Mouse (Mus musculus): ENCODE results near the gene Sufu. TPM values are rescaled to one million over a fixed set of nuclear protein-coding genes. Genes with fewer than 3 reads are reported as not detected.

Sufu gene
- polyA plus RNA-seq, 1 experiment, result 16.6 TPM

GRCm38 (mm10) chr19:46392018-46392417, 4.7 kb upstream of the Sufu start:
- TF ChIP-seq MYOD1 (IDR thresholded peaks at IDR 0.05; ENCODE audit: control insufficient read depth in 1 of 3, insufficient read length in 2 of 3, low read depth in 2 of 3) (no peak), TCF3 (IDR thresholded peaks at IDR 0.05; ENCODE audit: insufficient read length, low read depth) (no peak), CEBPB (IDR thresholded peaks at IDR 0.05; ENCODE audit: insufficient read depth, poor library complexity, severe bottlenecking) (no peak), MAX (IDR thresholded peaks at IDR 0.05; ENCODE audit: low read depth) (no peak), USF1 (IDR thresholded peaks at IDR 0.05; ENCODE audit: low read depth) (no peak), POLR2AphosphoS2 (IDR thresholded peaks at IDR 0.05; ENCODE audit: insufficient read length, low read depth) (no peak), E2F4 (IDR thresholded peaks at IDR 0.05; ENCODE audit: insufficient read depth) (no peak), MYOG (IDR thresholded peaks at IDR 0.05; ENCODE audit: control insufficient read depth in 1 of 3, insufficient read depth in 1 of 3, insufficient read length in 2 of 3, low read depth in 2 of 3) (no peak), SRF (IDR thresholded peaks at IDR 0.05; ENCODE audit: control insufficient read depth, insufficient read length, low read depth) (no peak), TCF12 (IDR thresholded peaks at IDR 0.05; ENCODE audit: insufficient read depth, poor library complexity, severe bottlenecking) (no peak), POLR2A (IDR thresholded peaks at IDR 0.05; ENCODE audit: insufficient read length, low read depth) (no peak), REST (IDR thresholded peaks at IDR 0.05; ENCODE audit: insufficient read depth, insufficient read length) (no peak)
- Histone ChIP-seq H3K27me3 (ENCODE audit: control insufficient read depth, insufficient read depth, insufficient read length) (no peaks in the 10 kb centered on the region), H3K4me2 (ENCODE audit: low read depth) (no peak overlapping the region), H3ac (ENCODE audit: control insufficient read depth, insufficient read length) (no peak overlapping the region), H3K4me3 (no peak overlapping the region), H3K79me2 (ENCODE audit: control insufficient read depth, insufficient read depth) (peaks cover 73% of the 10 kb centered on the region), H3K36me3 (ENCODE audit: control insufficient read depth, insufficient read depth) (peaks cover 4% of the 10 kb centered on the region)

DNA sequence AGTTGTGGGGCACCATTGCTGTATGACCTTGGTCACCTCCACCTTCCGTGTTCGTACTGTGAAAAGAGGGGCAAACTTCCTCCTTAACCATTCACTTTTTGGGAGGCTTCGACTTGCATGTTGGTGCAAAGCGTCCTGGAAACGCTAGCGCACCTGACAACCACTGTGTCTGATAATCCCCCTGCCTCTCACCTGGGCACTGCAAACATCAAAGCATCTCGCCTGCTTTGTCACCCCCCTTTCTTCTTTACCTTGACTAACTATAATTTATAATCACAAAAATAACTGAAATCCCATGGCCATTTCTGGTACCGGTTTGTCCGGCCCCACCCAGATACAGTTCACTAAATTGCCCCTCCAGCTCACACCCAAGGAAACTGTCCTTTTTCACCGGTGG, 2.0 kb upstream of the Sufu start:
- peak overlapping the region; percentile 76 for H3K4me3 ChIP-seq
- H3K27me3 ChIP-seq (ENCODE audit: control insufficient read depth, insufficient read depth, insufficient read length), result no peaks in the 10 kb centered on the region
- TF ChIP-seq USF1 (IDR thresholded peaks at IDR 0.05; ENCODE audit: low read depth) (no peak), TCF12 (IDR thresholded peaks at IDR 0.05; ENCODE audit: insufficient read depth, poor library complexity, severe bottlenecking) (no peak), MYOD1 (IDR thresholded peaks at IDR 0.05; ENCODE audit: control insufficient read depth in 1 of 3, insufficient read length in 2 of 3, low read depth in 2 of 3) (no peak), POLR2AphosphoS2 (IDR thresholded peaks at IDR 0.05; ENCODE audit: insufficient read length, low read depth) (no peak), SRF (IDR thresholded peaks at IDR 0.05; ENCODE audit: control insufficient read depth, insufficient read length, low read depth) (no peak), MYOG (IDR thresholded peaks at IDR 0.05; ENCODE audit: control insufficient read depth in 1 of 3, insufficient read depth in 1 of 3, insufficient read length in 2 of 3, low read depth in 2 of 3) (no peak)
- peak overlapping the region; percentile 53 for H3ac ChIP-seq (ENCODE audit: control insufficient read depth, insufficient read length)
- H3K79me2 ChIP-seq (ENCODE audit: control insufficient read depth, insufficient read depth), result peaks cover 78% of the 10 kb centered on the region
- H3K4me2 ChIP-seq (ENCODE audit: low read depth), result peak overlapping the region; percentile 95
- peaks cover 4% of the 10 kb centered on the region for H3K36me3 ChIP-seq (ENCODE audit: control insufficient read depth, insufficient read depth)

GRCm38 (mm10) chr19:46395109-46396009, 1.3 kb upstream of the Sufu start, which contains the start of gene Actr1a:
TSS of gene Actr1a (minus strand) at chr19:46395748.
- Histone ChIP-seq H3ac (ENCODE audit: control insufficient read depth, insufficient read length) (peak within 1 kb of the TSS; percentile 53), H3K27me3 (ENCODE audit: control insufficient read depth, insufficient read depth, insufficient read length) (no peaks in the 10 kb centered on the region), H3K4me2 (ENCODE audit: low read depth) (peak within 1 kb of the TSS; percentile 95), H3K36me3 (ENCODE audit: control insufficient read depth, insufficient read depth) (peaks cover 1% of the 10 kb centered on the region), H3K79me2 (ENCODE audit: control insufficient read depth, insufficient read depth) (peaks cover 78% of the 10 kb centered on the region), H3K4me3 (peak within 1 kb of the TSS; percentile 76)
- TF ChIP-seq SRF (IDR thresholded peaks at IDR 0.05; ENCODE audit: control insufficient read depth, insufficient read length, low read depth) (peak; percentile 84), E2F4 (IDR thresholded peaks at IDR 0.05; ENCODE audit: insufficient read depth) (peak; percentile 6), MAX (IDR thresholded peaks at IDR 0.05; ENCODE audit: low read depth) (no peak), REST (IDR thresholded peaks at IDR 0.05; ENCODE audit: insufficient read depth, insufficient read length) (no peak), TCF3 (IDR thresholded peaks at IDR 0.05; ENCODE audit: insufficient read length, low read depth) (no peak), MYOD1 (IDR thresholded peaks at IDR 0.05; ENCODE audit: control insufficient read depth in 1 of 3, insufficient read length in 2 of 3, low read depth in 2 of 3) (no peak), POLR2AphosphoS2 (IDR thresholded peaks at IDR 0.05; ENCODE audit: insufficient read length, low read depth) (peak; percentile 86), TCF12 (IDR thresholded peaks at IDR 0.05; ENCODE audit: insufficient read depth, poor library complexity, severe bottlenecking) (no peak), POLR2A (IDR thresholded peaks at IDR 0.05; ENCODE audit: insufficient read length, low read depth) (peak; percentile 87), MYOG (IDR thresholded peaks at IDR 0.05; ENCODE audit: control insufficient read depth in 1 of 3, insufficient read depth in 1 of 3, insufficient read length in 2 of 3, low read depth in 2 of 3) (no peak), USF1 (IDR thresholded peaks at IDR 0.05; ENCODE audit: low read depth) (no peak), CEBPB (IDR thresholded peaks at IDR 0.05; ENCODE audit: insufficient read depth, poor library complexity, severe bottlenecking) (no peak)

DNA sequence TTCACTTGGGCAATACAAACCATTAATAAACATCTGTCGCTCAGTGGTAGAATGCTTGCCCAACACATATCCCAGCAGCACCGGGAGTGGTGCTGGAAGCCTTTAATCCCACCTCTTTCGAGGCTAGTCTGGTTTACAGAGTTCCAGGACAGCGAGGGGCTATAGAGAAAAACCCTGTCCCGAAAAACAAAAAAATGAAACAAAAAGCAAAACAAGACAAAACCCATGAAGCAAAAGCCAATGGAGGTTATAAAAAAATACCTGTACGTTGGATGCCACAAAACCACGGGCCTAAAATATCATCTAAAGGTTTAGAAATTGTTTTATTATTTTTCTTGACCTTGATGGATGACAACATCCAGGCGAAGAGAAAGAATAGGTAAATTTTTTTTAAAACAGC, 587 bp upstream of the Sufu start:
- TF ChIP-seq TCF3 (IDR thresholded peaks at IDR 0.05; ENCODE audit: insufficient read length, low read depth), result no peak
- TF ChIP-seq MYOD1 (IDR thresholded peaks at IDR 0.05; ENCODE audit: control insufficient read depth in 1 of 3, insufficient read length in 2 of 3, low read depth in 2 of 3), result no peak
- no peak for TF ChIP-seq E2F4 (IDR thresholded peaks at IDR 0.05; ENCODE audit: insufficient read depth)
- TF ChIP-seq POLR2A (IDR thresholded peaks at IDR 0.05; ENCODE audit: insufficient read length, low read depth), result no peak
- TF ChIP-seq SRF (IDR thresholded peaks at IDR 0.05; ENCODE audit: control insufficient read depth, insufficient read length, low read depth), result no peak
- TF ChIP-seq MAX (IDR thresholded peaks at IDR 0.05; ENCODE audit: low read depth), result no peak
- TF ChIP-seq REST (IDR thresholded peaks at IDR 0.05; ENCODE audit: insufficient read depth, insufficient read length), result no peak
- TF ChIP-seq MYOG (IDR thresholded peaks at IDR 0.05; ENCODE audit: control insufficient read depth in 1 of 3, insufficient read depth in 1 of 3, insufficient read length in 2 of 3, low read depth in 2 of 3), result no peak
- TF ChIP-seq CEBPB (IDR thresholded peaks at IDR 0.05; ENCODE audit: insufficient read depth, poor library complexity, severe bottlenecking), result no peak
- TF ChIP-seq USF1 (IDR thresholded peaks at IDR 0.05; ENCODE audit: low read depth), result no peak
- no peak for TF ChIP-seq POLR2AphosphoS2 (IDR thresholded peaks at IDR 0.05; ENCODE audit: insufficient read length, low read depth)
- no peak for TF ChIP-seq TCF12 (IDR thresholded peaks at IDR 0.05; ENCODE audit: insufficient read depth, poor library complexity, severe bottlenecking)
- no peaks in the 10 kb centered on the region for H3K36me3 ChIP-seq (ENCODE audit: control insufficient read depth, insufficient read depth)
- H3K79me2 ChIP-seq (ENCODE audit: control insufficient read depth, insufficient read depth), result peaks cover 73% of the 10 kb centered on the region
- H3ac ChIP-seq (ENCODE audit: control insufficient read depth, insufficient read length), result peak overlapping the region; percentile 53
- no peaks in the 10 kb centered on the region for H3K27me3 ChIP-seq (ENCODE audit: control insufficient read depth, insufficient read depth, insufficient read length)
- H3K4me3 ChIP-seq, result peak overlapping the region; percentile 76
- H3K4me2 ChIP-seq (ENCODE audit: low read depth), result peak overlapping the region; percentile 91
